Mouse (Mus musculus): ENCODE measurements at regions not wholly inside any gene's neighbourhood (a gene's known extent, or its start where the extent isn't known, plus 50 kb on each side); places are given as distances from the start of the nearest gene placed in this dataset.

DNA sequence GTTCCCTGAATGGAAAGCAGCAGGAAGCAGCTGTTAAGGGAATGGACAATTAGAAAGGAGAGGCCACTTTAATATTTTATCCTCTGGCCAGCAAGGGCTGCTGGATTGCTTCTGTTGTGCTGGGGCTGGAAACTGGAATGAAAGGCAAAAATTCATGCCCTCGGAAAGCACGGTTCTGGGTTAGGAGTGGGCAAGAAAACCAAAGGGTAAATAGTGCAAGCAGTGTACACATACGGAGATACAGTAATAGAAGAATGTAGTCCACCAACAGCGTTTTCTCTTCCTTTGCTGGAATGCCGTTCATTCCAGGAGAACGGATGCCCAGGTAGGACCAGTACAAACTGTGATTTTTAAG is 50.8 kb upstream of the Zfr start:
- in situ Hi-C loops (cut with MboI; ENCODE audit: unreplicated experiment in 2 of 2) = no loop called here

DNA sequence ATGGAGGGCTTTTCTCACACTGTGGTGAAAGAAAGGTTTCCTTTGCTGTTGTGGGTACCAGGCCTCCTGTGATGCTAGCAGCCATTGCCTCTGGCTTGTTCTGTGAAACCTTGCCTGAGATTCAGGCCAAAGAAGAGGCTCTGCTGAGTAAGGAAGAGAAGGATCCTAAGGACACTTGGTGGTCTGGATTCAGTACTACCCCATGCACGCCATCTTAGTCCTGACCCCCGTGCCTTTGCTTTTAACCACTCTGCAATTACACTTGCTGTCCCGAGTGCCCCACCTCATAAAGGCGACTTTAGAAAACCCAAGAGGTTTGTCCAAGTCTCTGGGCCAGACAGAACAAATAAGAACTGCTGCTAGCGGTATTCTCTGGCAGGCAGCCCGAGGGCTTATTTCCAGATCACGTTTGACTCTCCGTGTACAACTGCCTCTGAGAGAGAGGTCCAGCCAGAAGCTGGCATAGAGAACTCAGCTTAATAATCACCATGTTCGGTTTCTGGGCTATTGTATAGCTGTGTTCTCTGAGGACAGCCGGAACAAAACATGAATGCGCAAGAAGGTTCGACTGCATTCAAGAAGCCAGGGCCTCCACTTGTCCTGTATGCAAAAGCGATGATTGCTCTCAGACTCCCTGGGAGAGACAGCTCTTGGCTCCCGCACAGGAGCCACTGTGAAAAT is 51.3 kb upstream of the Zfr start:
- in situ Hi-C loops (cut with MboI; ENCODE audit: unreplicated experiment in 2 of 2) = no loop called here

DNA sequence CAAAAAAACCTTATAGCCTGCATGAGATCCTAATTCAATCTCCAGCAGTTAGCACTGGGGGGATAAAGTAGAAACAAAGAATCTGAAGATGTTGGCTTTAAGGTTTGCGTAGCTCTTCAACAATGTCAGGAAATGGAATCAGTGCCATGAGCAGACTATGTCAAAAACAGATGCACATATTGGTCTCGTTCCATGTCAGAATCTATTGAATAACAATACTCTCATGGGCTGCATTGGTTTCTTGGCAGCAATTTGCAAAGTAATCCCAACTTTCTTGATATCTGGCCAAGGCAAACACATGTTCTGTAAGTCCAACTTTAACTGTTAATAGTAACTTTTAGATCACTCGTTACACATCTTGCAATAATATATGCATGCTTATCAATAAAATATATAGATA is 58.1 kb upstream of the Sub1 start:
- in situ Hi-C loops (cut with MboI; ENCODE audit: unreplicated experiment in 2 of 2) = loop anchor here in 1 of 2 experiments (5.0 kb wide), 1 partner anchor 43 kb away; no protein-coding TSS in a partner anchor

DNA sequence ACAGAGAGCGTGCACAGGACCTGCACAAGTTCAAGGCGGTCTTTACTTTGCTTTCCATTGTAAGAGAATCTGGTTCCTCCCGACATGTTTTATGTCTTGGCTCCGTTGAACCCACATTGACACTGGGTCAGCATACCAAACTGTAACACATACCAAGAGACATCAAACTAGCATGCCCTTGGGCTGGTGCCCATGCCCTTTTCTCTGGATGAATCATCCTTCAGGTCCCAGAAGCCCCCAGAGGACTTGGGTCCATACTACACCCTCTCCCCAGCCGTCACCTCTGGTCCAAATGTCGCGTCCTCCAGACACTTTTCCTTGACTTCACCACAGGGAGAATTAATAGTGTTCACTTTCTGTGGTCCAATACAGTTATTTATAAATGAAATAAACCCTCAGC is 56.8 kb upstream of the Sub1 start:
- in situ Hi-C loops (cut with MboI; ENCODE audit: unreplicated experiment in 2 of 2) = loop anchor here in 1 of 2 experiments (5.0 kb wide), 1 partner anchor 41 kb away; no protein-coding TSS in a partner anchor

DNA sequence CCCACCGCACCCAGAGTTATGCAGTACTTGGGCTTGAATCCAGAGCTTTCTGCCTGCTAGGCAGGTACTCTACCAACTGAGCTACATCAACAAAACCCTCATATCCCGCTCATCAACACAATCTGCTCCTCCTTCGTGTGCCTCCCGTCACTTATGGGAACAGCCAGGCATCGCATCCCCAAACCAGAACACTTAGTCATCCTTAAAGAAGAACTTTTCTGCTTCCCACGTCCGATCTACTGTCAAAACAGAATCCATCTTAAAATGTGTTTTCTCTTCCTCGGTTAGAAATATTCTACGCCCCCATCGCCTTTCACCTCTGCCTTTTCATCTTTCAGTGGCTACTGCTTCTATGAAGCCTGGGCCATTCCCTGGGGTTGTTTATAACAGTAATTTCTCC is 52.2 kb upstream of the Sub1 start:
- in situ Hi-C loops (cut with MboI; ENCODE audit: unreplicated experiment in 2 of 2) = no loop called here

DNA sequence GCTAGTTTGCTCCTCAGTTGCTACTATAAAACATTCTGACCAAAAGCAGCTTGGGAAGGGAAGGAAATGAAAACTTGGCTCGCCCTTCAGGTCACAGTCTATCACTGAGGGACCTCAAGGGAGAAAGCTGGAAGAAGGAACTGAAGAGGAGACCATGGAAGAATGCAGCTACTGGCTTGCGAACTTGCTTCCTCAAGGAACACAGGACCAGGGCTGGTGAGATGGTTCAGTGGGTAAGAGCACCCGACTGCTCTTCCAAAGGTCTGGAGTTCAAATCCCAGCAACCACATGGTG is 51.4 kb upstream of the Sub1 start:
- in situ Hi-C loops (cut with MboI; ENCODE audit: unreplicated experiment in 2 of 2) = no loop called here

DNA sequence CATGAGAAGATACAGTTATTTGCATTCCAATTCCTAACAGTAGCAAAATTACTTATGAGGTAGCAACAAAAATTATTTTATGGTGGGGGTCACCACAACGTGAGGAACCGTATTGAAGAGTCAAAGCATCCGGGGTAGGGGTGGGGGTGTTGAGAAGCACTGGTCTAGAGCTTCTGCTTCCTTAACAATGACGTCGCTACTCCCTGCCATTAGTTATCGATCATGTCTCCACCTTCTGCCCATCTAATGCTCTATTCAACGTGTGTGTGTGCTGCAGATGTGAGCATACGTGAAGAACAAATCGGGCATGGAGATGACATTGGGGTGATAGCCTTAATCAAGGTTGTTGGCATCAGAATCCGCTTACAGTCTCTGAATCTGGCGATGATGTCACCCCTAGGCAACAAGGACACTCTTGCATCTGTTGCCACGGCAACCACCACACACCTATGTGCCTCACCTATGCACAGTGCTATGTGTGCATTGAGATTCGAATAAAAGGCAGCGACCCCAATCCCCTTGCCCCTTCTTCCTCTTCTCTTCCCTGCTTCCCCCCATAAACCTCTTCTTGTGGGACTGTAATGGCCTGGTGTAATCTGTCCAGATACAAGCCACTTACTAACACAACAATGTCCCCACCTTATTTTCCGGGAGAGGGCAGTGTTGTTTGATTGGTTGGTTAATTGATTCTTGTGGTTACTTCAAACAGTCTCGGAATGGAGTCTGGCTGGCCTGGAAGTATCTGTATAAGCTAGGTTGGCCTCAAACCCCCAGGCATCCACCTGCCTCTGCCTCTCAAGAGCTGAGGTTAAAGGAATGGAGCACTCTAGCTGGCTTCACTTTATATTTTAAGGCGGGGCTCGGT is 50.8 kb upstream of the Sub1 start:
- in situ Hi-C loops (cut with MboI; ENCODE audit: unreplicated experiment in 2 of 2) = no loop called here
